Mouse (Mus musculus) layer of hippocampus, postnatal 36 days (tissue): Measurements from ENCODE around the gene Eif3k. TPM values are rescaled to one million over a fixed set of nuclear protein-coding genes. Genes with fewer than 3 reads are reported as not detected.

Source experiments
- DNase-seq, 2 experiments: peaks; one replicate each; pipeline ENCODE4 v3.0.0; 2022
- total RNA-seq, 2 experiments: library from RNA; stranded (reverse); gene quantifications; 2 replicates each; pipeline ENCODE4 v1.2.3; 2021

Eif3k gene
- total RNA-seq: 100 to 1,000 TPM; 190 to 196 TPM

- DNase-seq: peak; percentile 94 to 95
Observed at GRCm38 (mm10) chr7:28981651-28982273, at the start of gene Eif3k, which contains the start of gene Map4k1. Eif3k (minus strand) TSS chr7:28981864. Map4k1 (plus strand) TSS chr7:28982050.

- DNase-seq: no peak
Observed at GRCm38 (mm10) chr7:29029690-29030656, 48.3 kb upstream of the Eif3k start.

- no peak for DNase-seq
Observed at GRCm38 (mm10) chr7:29028761-29029160, 47.1 kb upstream of the Eif3k start.

GRCm38 (mm10) chr7:29026811-29027210 is 45.1 kb upstream of the Eif3k start:
- DNase-seq: no peak

- no peak for DNase-seq
Observed at GRCm38 (mm10) chr7:29026195-29026594, 44.5 kb upstream of the Eif3k start.

GRCm38 (mm10) chr7:29025566-29025965 is 43.9 kb upstream of the Eif3k start:
- no peak for DNase-seq

GRCm38 (mm10) chr7:29023514-29023913 is 41.9 kb upstream of the Eif3k start:
- no peak for DNase-seq

GRCm38 (mm10) chr7:29022479-29022878 is 40.8 kb upstream of the Eif3k start:
- DNase-seq: no peak

- DNase-seq: no peak
Observed at GRCm38 (mm10) chr7:29019447-29020220, 38.0 kb upstream of the Eif3k start.

GRCm38 (mm10) chr7:29017222-29017621 is 35.6 kb upstream of the Eif3k start:
- no peak for DNase-seq

- DNase-seq: no peak
Observed at GRCm38 (mm10) chr7:29016440-29016839, 34.8 kb upstream of the Eif3k start.

GRCm38 (mm10) chr7:29014984-29015383 is 33.3 kb upstream of the Eif3k start:
- DNase-seq: no peak

- DNase-seq: no peak
Observed at GRCm38 (mm10) chr7:29008714-29009113, 27.1 kb upstream of the Eif3k start.

GRCm38 (mm10) chr7:29008171-29008570 is 26.5 kb upstream of the Eif3k start:
- DNase-seq: no peak

- no peak for DNase-seq
Observed at GRCm38 (mm10) chr7:29007224-29008101, 25.8 kb upstream of the Eif3k start.

GRCm38 (mm10) chr7:29000651-29001605 is 19.3 kb upstream of the Eif3k start:
- peak in 1 of 2 experiments; percentile 12 for DNase-seq

GRCm38 (mm10) chr7:28993402-28993801 is 11.7 kb upstream of the Eif3k start:
- no peak for DNase-seq

GRCm38 (mm10) chr7:28992997-28993396 is 11.3 kb upstream of the Eif3k start:
- DNase-seq: no peak

GRCm38 (mm10) chr7:28991616-28992015 is 10.0 kb upstream of the Eif3k start:
- DNase-seq: no peak

- no peak for DNase-seq
Observed at GRCm38 (mm10) chr7:28990766-28991273, 9.2 kb upstream of the Eif3k start.
